Mouse (Mus musculus) stomach, embryonic 16.5 days (tissue): ENCODE results near the gene Traf3. TPM values are rescaled to one million over a fixed set of nuclear protein-coding genes. Genes with fewer than 3 reads are reported as not detected.

Experiments used
- ATAC-seq: fragments of 200-750 bp; cut with Nextera tagmentation; 2 replicates; pipeline ENCODE4 v1.8.0; 2017; ENCODE audit warnings: moderate number of reproducible peaks, moderate TSS enrichment; ENCODE audit not compliant: insufficient read depth, low FRiP score
- H3K27ac ChIP-seq: fragments of 300-500 bp; sonication (generic); 2 replicates; pipeline ENCODE4 v1.5.1; 2014; ENCODE audit warnings: low read length
- H3K27me3 ChIP-seq: fragments of 300-500 bp; sonication (generic); 2 replicates; pipeline ENCODE4 v1.6.1; 2014; ENCODE audit warnings: low read length, control low read depth, mixed read lengths; ENCODE audit not compliant: control insufficient read depth, insufficient read depth
- H3K36me3 ChIP-seq: fragments of 300-500 bp; sonication (generic); 2 replicates; pipeline ENCODE4 v1.6.1; 2014; ENCODE audit warnings: low read length; ENCODE audit not compliant: control insufficient read depth, insufficient read depth
- H3K4me1 ChIP-seq: fragments of 300-500 bp; sonication (generic); 2 replicates; pipeline ENCODE4 v1.6.1; 2014; ENCODE audit warnings: low read length, control low read depth, mixed read lengths; ENCODE audit not compliant: control insufficient read depth, insufficient read depth
- H3K4me2 ChIP-seq: fragments of 300-500 bp; sonication (generic); 2 replicates; pipeline ENCODE4 v1.6.1; 2014; ENCODE audit warnings: low read depth, low read length, mixed read lengths
- H3K4me3 ChIP-seq: fragments of 300-500 bp; sonication (generic); replicated peaks from 2 replicates; pipeline ENCODE4 v1.5.1; 2014; ENCODE audit warnings: mild to moderate bottlenecking, low read length
- H3K9ac ChIP-seq: fragments of 300-500 bp; sonication (generic); 2 replicates; pipeline ENCODE4 v1.6.1; 2014; ENCODE audit warnings: low read length
- H3K9me3 ChIP-seq: fragments of 300-500 bp; sonication (generic); replicated peaks from 2 replicates; pipeline ENCODE4 v1.6.1; 2016; ENCODE audit warnings: low read length, control low read depth; ENCODE audit not compliant: control insufficient read depth
- WGBS: fragments of 180-500 bp; shearing (Covaris S2); extraction: QIAGEN DNeasy Blood & Tissue Kit; methylation state at CpG from one replicate; pipeline ENCODE4 v1.1.7; 2014; 5-methylcytosine and 5-hydroxymethylcytosine counted together
- polyA plus RNA-seq: library from polyadenylated mRNA; unstranded; fragments of >200 nt; fragmentation: Nextera tagmentation; extraction: Ambion mirVana; gene quantifications from 2 replicates; pipeline ENCODE4 v1.2.1, GENCODE M21; 2015

The Traf3 gene
- 8.2 and 8.4 TPM in 2 replicates for polyA plus RNA-seq

DNA sequence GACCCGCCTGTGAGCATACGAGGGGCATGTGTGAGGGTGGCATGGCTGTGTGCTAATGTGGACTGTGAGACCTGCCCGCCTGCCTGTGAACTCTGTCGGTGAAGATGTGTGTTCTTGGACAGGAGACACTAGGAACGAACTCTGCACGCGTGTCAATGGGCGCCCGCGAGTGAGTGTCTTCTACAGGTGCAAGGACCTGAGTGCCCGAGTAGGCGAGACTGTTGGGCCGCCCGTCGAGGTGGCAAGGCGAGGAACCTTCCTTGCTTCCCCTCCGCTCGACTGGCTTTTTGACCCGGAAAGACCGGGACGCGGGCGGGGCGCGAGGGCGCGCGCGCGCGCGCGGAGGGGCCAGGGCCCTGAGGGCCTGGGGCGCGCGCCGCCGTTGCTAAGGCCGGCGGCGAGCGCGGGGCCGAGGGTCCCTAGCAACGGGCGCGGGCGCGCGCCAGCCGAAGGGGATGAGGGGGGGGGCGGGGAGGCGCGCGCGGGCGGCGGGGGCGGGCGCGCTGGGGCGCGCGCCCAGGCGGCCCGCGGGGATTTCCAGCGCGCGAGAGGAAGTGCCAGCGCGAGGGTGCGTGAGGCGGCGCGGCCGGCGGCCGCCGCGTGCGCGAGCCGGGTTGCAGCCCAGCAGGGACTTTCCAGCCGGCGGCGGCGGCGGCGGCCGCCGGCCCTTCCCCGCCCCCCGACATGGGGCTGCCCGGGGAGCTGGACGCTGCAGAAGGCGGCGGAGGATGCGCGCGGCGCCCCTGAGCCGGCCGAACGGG is at the start of gene Traf3:
TSS of gene Traf3 (plus strand) at position 540 of the 761 bp plus-strand sequence.
- Histone ChIP-seq H3K27me3 (no peaks in the 10 kb centered on the region), H3K4me3 (peak within 1 kb of the TSS; percentile 80), H3K36me3 (no peaks in the 10 kb centered on the region), H3K4me2 (peak within 1 kb of the TSS; percentile 89), H3K4me1 (peaks cover 17% of the 10 kb centered on the region), H3K27ac (peak within 1 kb of the TSS; percentile 78), H3K9ac (peak within 1 kb of the TSS; percentile 88), H3K9me3 (no peaks in the 10 kb centered on the region)
- ATAC-seq = peak; percentile 73
- WGBS = 5% methylated on average over 79 of the region's 105 CpGs

DNA sequence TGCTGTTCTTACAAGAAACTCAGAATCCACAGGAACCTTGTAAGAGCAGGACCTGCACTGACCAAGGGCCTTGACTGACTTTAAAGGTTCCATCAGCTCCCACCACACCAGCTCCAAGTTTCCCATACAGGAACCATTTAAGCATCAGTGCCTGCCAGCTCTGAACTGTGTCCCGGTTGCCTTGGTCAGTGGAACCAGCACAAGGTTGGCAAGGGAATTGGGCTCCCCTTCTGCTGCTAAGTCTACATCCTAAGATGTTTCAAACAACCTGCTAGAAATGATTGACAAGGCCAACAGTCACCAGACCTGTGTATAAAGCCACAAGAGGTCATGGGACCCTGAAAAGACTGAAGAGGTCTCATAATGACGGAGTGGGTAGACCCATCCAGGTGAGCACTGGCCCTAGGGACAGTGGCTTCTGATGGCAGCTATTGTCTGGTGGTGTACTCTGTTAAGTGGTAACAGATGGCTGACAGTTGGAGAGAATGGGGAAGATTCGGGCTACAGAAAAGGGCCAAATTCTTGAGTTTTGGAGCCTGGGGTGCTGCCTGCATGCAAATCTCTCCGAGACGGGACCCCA is 46.6 kb upstream of the Traf3 start:
- Histone ChIP-seq H3K27ac (no peak overlapping the region), H3K4me1 (no peaks in the 10 kb centered on the region), H3K36me3 (peaks cover 9% of the 10 kb centered on the region; the same call in 1 of the 2 replicates), H3K4me3 (no peak overlapping the region), H3K9ac (no peak overlapping the region), H3K27me3 (no peaks in the 10 kb centered on the region), H3K9me3 (peaks cover 3% of the 10 kb centered on the region; the same call in 1 of the 2 replicates), H3K4me2 (no peak overlapping the region)
- 93% methylated on average over 5 of the region's 5 CpGs for WGBS
- ATAC-seq = no peak

DNA sequence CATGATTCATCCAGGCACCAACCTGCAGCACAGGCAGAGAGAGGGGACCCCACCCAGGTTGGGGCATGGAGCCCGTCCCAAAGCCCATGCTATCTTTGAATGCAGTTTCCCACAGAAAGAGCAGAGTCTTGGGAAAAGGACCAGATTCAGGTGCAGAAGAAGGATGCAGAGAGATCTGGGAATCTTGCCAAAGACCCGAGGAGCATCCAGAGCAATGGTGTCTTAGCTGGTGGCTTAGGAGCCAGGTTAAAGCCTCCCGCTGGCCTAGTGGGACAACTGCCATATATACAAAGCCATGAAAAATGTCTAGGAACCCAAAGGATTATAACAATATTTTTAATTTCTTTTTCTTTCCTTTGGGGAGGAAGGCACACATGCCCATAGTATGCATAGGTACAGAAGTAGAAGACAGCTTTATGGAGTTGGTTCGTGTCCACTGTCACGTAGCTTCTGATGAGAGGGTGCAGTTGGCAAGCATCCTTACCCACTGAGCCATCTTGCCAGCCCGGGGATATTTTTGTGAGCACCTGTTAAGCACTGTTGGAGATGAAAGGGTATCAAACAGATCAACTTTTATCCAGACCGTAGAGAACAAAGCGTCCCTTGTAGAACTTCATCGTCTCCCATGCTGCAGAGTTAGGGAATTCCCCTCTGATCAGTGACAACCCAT is 45.1 kb upstream of the Traf3 start:
- 86% methylated on average over 9 of the region's 9 CpGs for WGBS
- no peak for ATAC-seq
- no peak overlapping the region for H3K27ac ChIP-seq

DNA sequence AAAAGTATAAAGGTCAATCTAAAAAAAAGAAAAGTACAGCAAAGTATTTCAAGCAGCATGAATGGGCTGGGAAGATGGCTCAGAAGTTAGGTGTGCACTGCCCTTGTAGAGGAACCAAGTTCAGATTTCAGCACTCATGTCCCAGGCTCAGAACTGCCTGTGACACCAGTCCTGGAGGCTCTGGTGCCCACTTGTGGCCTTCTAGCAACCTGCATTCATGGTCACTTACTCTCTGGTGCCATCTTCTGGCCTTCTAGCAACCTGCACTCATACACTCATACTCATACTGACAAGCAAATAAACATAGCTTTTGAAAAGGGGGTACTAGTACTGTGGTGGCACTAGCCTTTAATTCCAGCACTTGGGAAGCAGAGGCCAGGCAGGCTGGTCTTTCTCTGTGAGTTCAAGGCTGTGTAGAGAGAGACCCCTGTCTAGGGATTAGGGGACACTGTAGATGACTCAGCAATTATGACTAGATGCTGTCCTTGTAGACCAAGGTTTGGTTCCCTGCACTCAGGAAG is 43.8 kb upstream of the Traf3 start:
- Histone ChIP-seq H3K4me2 (no peak overlapping the region), H3K4me1 (no peaks in the 10 kb centered on the region), H3K36me3 (0 out of 2 replicates have a peak, but pooled peaks cover 5% of the 10 kb centered on the region), H3K9me3 (peaks cover 3% of the 10 kb centered on the region; the same call in 1 of the 2 replicates), H3K9ac (no peak overlapping the region), H3K27me3 (no peaks in the 10 kb centered on the region), H3K27ac (no peak overlapping the region), H3K4me3 (no peak overlapping the region)
- ATAC-seq = no peak

More for the DNA sequence above, 45.1 kb upstream of the Traf3 start:
- no peak overlapping the region for H3K4me3 ChIP-seq
- H3K36me3 ChIP-seq = peaks cover 7% of the 10 kb centered on the region; the same call in 1 of the 2 replicates
- H3K4me1 ChIP-seq = no peaks in the 10 kb centered on the region
- peaks cover 3% of the 10 kb centered on the region; the same call in 1 of the 2 replicates for H3K9me3 ChIP-seq
- no peak overlapping the region for H3K4me2 ChIP-seq
- no peaks in the 10 kb centered on the region for H3K27me3 ChIP-seq
- H3K9ac ChIP-seq = no peak overlapping the region

DNA sequence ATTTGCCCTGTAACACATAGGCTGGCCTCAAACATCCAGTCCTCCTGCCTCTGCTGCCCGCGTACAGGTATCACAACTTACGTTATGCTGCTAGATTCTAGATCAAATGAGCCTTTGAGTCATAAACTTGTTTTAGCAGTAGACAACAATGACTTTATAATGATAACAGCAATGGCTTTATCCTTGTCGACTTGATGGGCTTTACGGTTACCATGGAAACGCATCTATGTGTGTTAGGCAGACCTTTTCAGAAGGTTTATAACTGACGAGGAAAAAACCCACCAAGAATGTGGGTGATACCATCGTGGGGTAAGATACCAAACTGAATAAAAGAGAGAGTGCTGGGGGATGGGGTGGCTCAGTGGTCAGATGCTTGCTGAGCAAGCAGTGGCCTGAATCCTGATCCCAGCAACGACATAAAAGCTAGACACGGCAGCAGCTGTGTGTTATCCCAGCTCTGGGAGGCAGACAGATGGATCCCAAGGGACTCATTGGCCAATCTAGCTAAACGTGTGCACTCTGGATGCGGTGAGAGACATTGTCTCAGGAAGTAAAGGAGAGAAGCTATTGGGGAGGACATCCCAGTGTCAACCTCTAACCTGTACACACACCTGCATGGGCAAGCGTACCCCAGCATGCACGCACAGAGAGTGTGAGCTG is 41.4 kb upstream of the Traf3 start:
- H3K4me3 ChIP-seq = no peak overlapping the region
- H3K36me3 ChIP-seq = no peaks in the 10 kb centered on the region
- H3K9me3 ChIP-seq = peaks cover 3% of the 10 kb centered on the region; the same call in 1 of the 2 replicates
- H3K9ac ChIP-seq = no peak overlapping the region
- 64% methylated on average over 14 of the region's 14 CpGs for WGBS
- H3K27ac ChIP-seq = no peak overlapping the region
- H3K4me1 ChIP-seq = no peaks in the 10 kb centered on the region
- no peak for ATAC-seq
- H3K4me2 ChIP-seq = no peak overlapping the region
- H3K27me3 ChIP-seq = no peaks in the 10 kb centered on the region

DNA sequence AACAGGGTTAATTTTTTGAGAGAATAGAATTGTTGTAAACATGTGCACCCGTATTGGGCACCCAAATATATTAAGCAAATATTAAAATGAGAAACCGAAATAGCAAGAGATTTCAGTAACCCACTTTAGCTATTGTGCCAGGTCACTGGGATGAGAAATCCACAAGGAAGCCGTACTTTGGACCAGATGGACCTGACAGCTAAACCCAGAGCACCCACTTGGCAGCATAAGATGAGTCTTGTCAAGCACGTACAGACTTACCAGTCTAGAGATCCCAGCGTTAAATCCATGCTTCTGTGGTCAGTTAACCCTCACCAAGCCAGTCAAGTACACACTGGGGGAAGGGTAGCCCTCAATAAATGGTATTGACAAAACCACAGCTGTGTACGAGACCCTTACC is 40.5 kb upstream of the Traf3 start:
- no peaks in the 10 kb centered on the region for H3K4me1 ChIP-seq
- no peak overlapping the region for H3K4me3 ChIP-seq
- no peak for ATAC-seq
- 72% methylated on average over 6 of the region's 6 CpGs for WGBS
- H3K27ac ChIP-seq = no peak overlapping the region
- no peak overlapping the region for H3K4me2 ChIP-seq
- peaks cover 3% of the 10 kb centered on the region; the same call in 1 of the 2 replicates for H3K9me3 ChIP-seq
- no peaks in the 10 kb centered on the region for H3K36me3 ChIP-seq
- H3K9ac ChIP-seq = no peak overlapping the region
- H3K27me3 ChIP-seq = no peaks in the 10 kb centered on the region

DNA sequence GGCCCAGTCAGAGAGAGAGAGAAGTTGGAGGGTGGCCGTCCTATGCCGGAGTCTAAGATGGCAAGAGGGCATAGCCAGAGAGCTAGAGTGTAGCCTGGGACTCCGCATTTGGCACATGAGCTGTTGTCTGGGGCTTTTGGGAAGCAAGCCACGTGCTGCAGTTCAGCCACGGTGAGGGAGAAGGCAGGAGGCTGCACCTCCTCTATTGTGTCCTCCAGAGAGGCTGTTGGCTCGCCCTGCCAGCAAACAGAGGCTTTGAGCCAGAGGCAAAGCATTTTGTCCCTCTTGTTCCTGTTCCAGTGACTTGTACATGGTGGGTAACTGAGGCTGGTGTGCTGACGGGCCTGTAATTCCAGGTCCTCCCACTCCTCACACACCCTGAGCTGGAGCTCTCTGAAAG is 32.0 kb upstream of the Traf3 start:
- no peak overlapping the region for H3K9ac ChIP-seq
- H3K4me3 ChIP-seq = no peak overlapping the region
- 74% methylated on average over 7 of the region's 7 CpGs for WGBS
- peaks cover 3% of the 10 kb centered on the region; the same call in 1 of the 2 replicates for H3K4me1 ChIP-seq
- H3K27ac ChIP-seq = no peak overlapping the region
- no peaks in the 10 kb centered on the region for H3K9me3 ChIP-seq
- no peak for ATAC-seq
- no peak overlapping the region for H3K4me2 ChIP-seq
- H3K27me3 ChIP-seq = no peaks in the 10 kb centered on the region
- H3K36me3 ChIP-seq = no peaks in the 10 kb centered on the region

DNA sequence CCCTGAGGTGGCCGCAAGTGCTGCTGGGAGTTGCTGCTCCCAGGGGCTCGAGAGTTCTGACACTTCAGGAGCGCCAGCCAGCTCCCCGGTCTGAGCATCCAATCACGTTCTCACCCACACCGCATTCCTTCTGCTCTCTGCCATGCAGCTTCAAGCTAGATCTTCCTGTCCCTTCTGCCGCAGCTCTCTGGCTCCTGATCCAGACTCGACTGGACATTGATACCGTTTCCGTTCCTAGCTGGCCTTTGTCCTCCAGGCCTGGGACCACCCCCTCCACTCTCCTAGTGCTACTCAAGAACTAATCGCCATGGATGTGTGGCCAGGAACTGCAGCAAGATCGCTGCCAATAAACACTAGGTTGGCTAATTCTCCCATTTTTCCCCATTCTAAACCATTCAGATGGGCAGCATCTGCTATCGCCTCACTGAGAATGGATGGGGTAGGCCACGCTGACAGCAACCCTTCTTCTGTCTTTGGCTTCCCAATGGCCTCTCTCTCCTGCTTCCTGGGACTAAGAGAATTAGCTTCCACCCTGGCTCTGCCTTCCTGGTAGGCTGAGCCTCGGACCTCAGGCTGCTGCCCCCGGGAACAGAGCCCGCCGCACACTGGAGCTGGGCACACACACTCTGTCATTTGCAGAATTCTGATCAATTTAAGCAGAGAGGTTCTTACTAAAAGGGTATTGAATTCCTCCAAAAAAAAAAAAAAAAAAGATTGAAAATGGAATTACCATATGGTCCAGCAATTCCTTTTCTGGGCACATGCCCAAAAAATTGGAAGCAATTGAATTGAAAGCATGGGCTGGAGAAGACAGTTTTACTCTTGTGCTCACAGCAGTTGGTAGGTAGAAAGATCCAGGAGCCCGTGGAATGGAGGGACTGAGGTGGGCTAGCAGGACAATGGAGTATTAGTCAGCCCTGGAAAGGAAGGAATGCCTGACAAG is 31.1 kb upstream of the Traf3 start:
- no peak for ATAC-seq
- no peaks in the 10 kb centered on the region for H3K36me3 ChIP-seq
- H3K9me3 ChIP-seq = no peaks in the 10 kb centered on the region
- H3K4me1 ChIP-seq = peaks cover 3% of the 10 kb centered on the region; the same call in 1 of the 2 replicates
- H3K9ac ChIP-seq = no peak overlapping the region
- H3K27me3 ChIP-seq = no peaks in the 10 kb centered on the region
- no peak overlapping the region for H3K27ac ChIP-seq
- no peak overlapping the region for H3K4me2 ChIP-seq
- 62% methylated on average over 19 of the region's 19 CpGs for WGBS
- H3K4me3 ChIP-seq = no peak overlapping the region
